Comparison of ENCODE assay signal across 32 mouse cellular contexts in the genomic region with DNA sequence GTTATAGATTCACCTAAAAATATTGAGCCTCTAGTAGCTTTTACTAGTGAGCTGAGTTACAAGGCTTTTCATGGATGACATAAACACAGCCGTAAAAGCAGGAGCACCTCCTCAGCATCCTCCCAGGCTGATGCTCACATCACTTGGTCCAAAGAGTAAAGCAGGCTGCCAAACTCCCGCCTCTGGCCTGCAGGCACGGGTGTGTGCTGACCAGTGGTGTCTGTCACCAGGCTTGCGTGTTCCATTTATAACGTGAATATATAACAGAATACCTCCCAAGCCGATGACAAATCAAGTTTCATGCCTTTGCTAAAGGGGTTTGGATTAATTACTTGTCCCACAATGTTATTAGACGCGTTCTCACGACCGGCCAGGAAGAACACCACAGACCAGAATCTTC.
"Had no signal": no experiment of that assay in that cellular context is flagged by ENCODE, and none has a peak within 500 bp of the region (broad histone marks: within the 10 kb centered on the region; RNA-seq: fewer than 3 reads in every experiment).

No protein-coding gene starts in this region.

- H3K27ac ChIP-seq: limb, embryonic 10.5 days; limb, embryonic 12.5 days; limb, embryonic 13.5 days; limb, embryonic 15.5 days; liver, embryonic 12.5 days; liver, embryonic 13.5 days; liver, embryonic 14.5 days; liver, embryonic 15.5 days; lung, embryonic 15.5 days; macrophage; midbrain, embryonic 10.5 days; midbrain, embryonic 12.5 days; midbrain, embryonic 13.5 days; midbrain, embryonic 15.5 days; neural tube, embryonic 12.5 days had no signal

- DNase-seq: left cerebral cortex, postnatal 4 days; liver; liver, embryonic 13.5 days; liver, postnatal 0 days; lung, adult 18-20 months; lung, adult 2 months; lung, embryonic 14.5 days; lung, postnatal 10 days; lung, postnatal 14 days; lung, postnatal 36 days; lung, postnatal 4 days; midbrain, embryonic 14.5 days had no signal

- H3K9ac ChIP-seq: limb, embryonic 12.5 days; limb, embryonic 13.5 days; limb, embryonic 15.5 days; liver, embryonic 12.5 days; liver, embryonic 13.5 days; liver, embryonic 14.5 days; liver, embryonic 15.5 days; liver, postnatal 0 days; lung, embryonic 14.5 days; lung, embryonic 15.5 days; midbrain, embryonic 12.5 days; midbrain, embryonic 13.5 days; midbrain, embryonic 15.5 days; neural tube, embryonic 12.5 days had no signal

- H3K4me2 ChIP-seq: limb, embryonic 12.5 days; limb, embryonic 13.5 days; limb, embryonic 15.5 days; liver, embryonic 11.5 days; liver, embryonic 12.5 days; liver, embryonic 13.5 days; liver, embryonic 15.5 days; lung, embryonic 14.5 days; lung, embryonic 15.5 days; midbrain, embryonic 11.5 days; midbrain, embryonic 12.5 days; midbrain, embryonic 13.5 days; midbrain, embryonic 15.5 days; neural tube, embryonic 12.5 days had no signal

- H3K27me3 ChIP-seq: limb, embryonic 12.5 days; limb, embryonic 13.5 days; limb, embryonic 15.5 days; liver, embryonic 12.5 days; liver, embryonic 13.5 days; liver, embryonic 15.5 days; lung, embryonic 15.5 days; megakaryocyte, embryonic 14.5 days; midbrain, embryonic 12.5 days; midbrain, embryonic 13.5 days; midbrain, embryonic 15.5 days; neural tube, embryonic 12.5 days had no signal

- ATAC-seq: liver, embryonic 12.5 days; liver, postnatal 0 days; lung, postnatal 0 days; midbrain, embryonic 13.5 days; midbrain, embryonic 15.5 days; midbrain, embryonic 16.5 days had no signal

- H3K9me3 ChIP-seq: limb, embryonic 10.5 days; limb, embryonic 12.5 days; limb, embryonic 13.5 days; limb, embryonic 15.5 days; liver, embryonic 12.5 days; liver, embryonic 13.5 days; liver, embryonic 15.5 days; lung, embryonic 15.5 days; midbrain, embryonic 10.5 days; midbrain, embryonic 12.5 days; midbrain, embryonic 13.5 days; midbrain, embryonic 15.5 days; neural tube, embryonic 12.5 days had no signal

- H3K4me1 ChIP-seq: limb, embryonic 12.5 days; limb, embryonic 15.5 days; liver, embryonic 12.5 days; liver, embryonic 13.5 days; liver, embryonic 15.5 days; lung, embryonic 15.5 days; megakaryocyte, embryonic 14.5 days; midbrain, embryonic 10.5 days; midbrain, embryonic 12.5 days; midbrain, embryonic 13.5 days; midbrain, embryonic 15.5 days; neural tube, embryonic 12.5 days had no signal

- H3K4me3 ChIP-seq: limb, embryonic 10.5 days; limb, embryonic 12.5 days; limb, embryonic 13.5 days; limb, embryonic 15.5 days; liver, embryonic 12.5 days; liver, embryonic 13.5 days; liver, embryonic 15.5 days; lung, embryonic 15.5 days; megakaryocyte, embryonic 14.5 days; midbrain, embryonic 10.5 days; midbrain, embryonic 12.5 days; midbrain, embryonic 13.5 days; midbrain, embryonic 15.5 days; myocyte; neural tube, embryonic 12.5 days had no signal

- H3K36me3 ChIP-seq: limb, embryonic 10.5 days; liver, embryonic 12.5 days; liver, embryonic 13.5 days; liver, embryonic 15.5 days; midbrain, embryonic 10.5 days; midbrain, embryonic 12.5 days; midbrain, embryonic 15.5 days; neural tube, embryonic 12.5 days had no signal
